ENCODE assay signal across 8 mouse cellular contexts in genomic region chr13:22026058-22027031, GRCm38 (mm10). TPM values are rescaled to one million over a fixed set of nuclear protein-coding genes. Genes with fewer than 3 reads are reported as not detected.
DNase-seq lines count a peak whose midpoint lies in the region; ATAC-seq lines count a peak whose summit lies in the region.

No protein-coding gene starts in this region.

- H3K27me3 ChIP-seq in heart, embryonic 11.5 days (ENCODE audit: control insufficient read depth, insufficient read depth, low read length), result no peaks in the 10 kb centered on the region
- H3K27me3 ChIP-seq in kidney, embryonic 15.5 days, result no peaks in the 10 kb centered on the region
- H3K27me3 ChIP-seq in limb, embryonic 15.5 days, result no peaks in the 10 kb centered on the region
- H3K27me3 ChIP-seq in midbrain, embryonic 16.5 days (ENCODE audit: control insufficient read depth, insufficient read depth, low read depth, low read length), result peaks cover 3% of the 10 kb centered on the region; the same call in 1 of the 2 replicates

- H3K4me3 ChIP-seq in heart, embryonic 11.5 days (ENCODE audit: low read depth, low read length), result peak overlapping the region; percentile 67
- peak overlapping the region; percentile 59 for H3K4me3 ChIP-seq in kidney, embryonic 15.5 days (replicated peaks)
- peak overlapping the region; percentile 46 for H3K4me3 ChIP-seq in limb, embryonic 15.5 days
- H3K4me3 ChIP-seq in midbrain, embryonic 16.5 days (ENCODE audit: low read depth, low read length), result peak overlapping the region; percentile 47

- no peaks in the 10 kb centered on the region for H3K36me3 ChIP-seq in heart, embryonic 11.5 days (ENCODE audit: control insufficient read depth, insufficient read depth, low read length)
- no peaks in the 10 kb centered on the region for H3K36me3 ChIP-seq in kidney, embryonic 15.5 days
- no peaks in the 10 kb centered on the region for H3K36me3 ChIP-seq in limb, embryonic 15.5 days
- no peaks in the 10 kb centered on the region for H3K36me3 ChIP-seq in midbrain, embryonic 16.5 days (ENCODE audit: control insufficient read depth, insufficient read depth, low read length)

- WGBS in heart, embryonic 11.5 days (ENCODE audit: insufficient replicate concordance), result 2% methylated on average over 35 of the region's 35 CpGs
- WGBS in kidney, embryonic 15.5 days, result 1% methylated on average over 35 of the region's 35 CpGs
- WGBS in limb, embryonic 15.5 days, result 1% methylated on average over 35 of the region's 35 CpGs
- 1% methylated on average over 35 of the region's 35 CpGs for WGBS in midbrain, embryonic 16.5 days

- peak; percentile 91 for DNase-seq in A20 (ENCODE audit: low read depth, low spot score)
- DNase-seq in adrenal gland, postnatal 4 days (ENCODE audit: low spot score in 2 of 2), result peak; percentile 75 to 81
- DNase-seq in spleen, postnatal 4 days (ENCODE audit: low spot score in 2 of 2), result peak; percentile 88 to 96

- H3K4me1 ChIP-seq in heart, embryonic 11.5 days (ENCODE audit: control insufficient read depth, insufficient read depth, low read length), result no peaks in the 10 kb centered on the region; the same call in 1 of the 2 replicates
- H3K4me1 ChIP-seq in kidney, embryonic 15.5 days, result peaks cover 23% of the 10 kb centered on the region
- peaks cover 7% of the 10 kb centered on the region; the same call in 1 of the 2 replicates for H3K4me1 ChIP-seq in limb, embryonic 15.5 days
- peaks cover 5% of the 10 kb centered on the region; the same call in 1 of the 2 replicates for H3K4me1 ChIP-seq in midbrain, embryonic 16.5 days (ENCODE audit: control insufficient read depth, insufficient read depth, low read length)

- ATAC-seq in erythroblast, adult 5-6 weeks (replicated peaks; ENCODE audit: low FRiP score, poor library complexity, severe bottlenecking), result peak; percentile 49; the same call in 1 of the 2 replicates
- ATAC-seq in heart, embryonic 11.5 days (replicated peaks; ENCODE audit: insufficient number of reproducible peaks, low FRiP score, low TSS enrichment), result no peak
- ATAC-seq in kidney, embryonic 15.5 days (replicated peaks; ENCODE audit: low FRiP score), result no peak
- ATAC-seq in limb, embryonic 15.5 days (ENCODE audit: insufficient number of reproducible peaks, low FRiP score, low TSS enrichment, low read depth), result peak; percentile 60; the same call in 1 of the 2 replicates
- peak; percentile 68; the same call in 1 of the 2 replicates for ATAC-seq in midbrain, embryonic 16.5 days

- H3K9me3 ChIP-seq in heart, embryonic 11.5 days (replicated peaks; ENCODE audit: control insufficient read depth, low read length), result no peaks in the 10 kb centered on the region
- H3K9me3 ChIP-seq in kidney, embryonic 15.5 days (replicated peaks), result no peaks in the 10 kb centered on the region
- H3K9me3 ChIP-seq in limb, embryonic 15.5 days, result no peaks in the 10 kb centered on the region
- H3K9me3 ChIP-seq in midbrain, embryonic 16.5 days (replicated peaks; ENCODE audit: control insufficient read depth, low read length, poor library complexity, severe bottlenecking), result no peaks in the 10 kb centered on the region

- peak overlapping the region; percentile 63 for H3K4me2 ChIP-seq in heart, embryonic 11.5 days
- peak overlapping the region; percentile 71 for H3K4me2 ChIP-seq in kidney, embryonic 15.5 days
- H3K4me2 ChIP-seq in limb, embryonic 15.5 days, result peak overlapping the region; percentile 52
- H3K4me2 ChIP-seq in midbrain, embryonic 16.5 days (ENCODE audit: low read length), result peak overlapping the region; percentile 56

- peak overlapping the region; percentile 77 for H3K9ac ChIP-seq in heart, embryonic 11.5 days (ENCODE audit: low read depth, low read length)
- peak overlapping the region; percentile 49 for H3K9ac ChIP-seq in kidney, embryonic 15.5 days
- H3K9ac ChIP-seq in limb, embryonic 15.5 days, result 0 out of 2 replicates have a peak overlapping the region, but pooled peaks have one; percentile 14
- peak overlapping the region; percentile 56 for H3K9ac ChIP-seq in midbrain, embryonic 16.5 days (ENCODE audit: low read depth, low read length)

- no peak overlapping the region for H3K27ac ChIP-seq in heart, embryonic 11.5 days (ENCODE audit: low read depth, low read length)
- H3K27ac ChIP-seq in kidney, embryonic 15.5 days, result peak overlapping the region; percentile 67; the same call in 1 of the 2 replicates
- peak overlapping the region; percentile 44; the same call in 1 of the 2 replicates for H3K27ac ChIP-seq in limb, embryonic 15.5 days
- peak overlapping the region; percentile 43 for H3K27ac ChIP-seq in midbrain, embryonic 16.5 days (ENCODE audit: low read length)

RNA-seq across cellular contexts. Expression of gene Hist1h2ah, which starts 9.0 kb away (rescaled TPM):
- total RNA-seq in adrenal gland, postnatal 4 days (2021), result 100 to 1,000 TPM; 349 to 449 TPM
- total RNA-seq in erythroblast, adult 5-6 weeks (2015; ENCODE audit: low replicate concordance), result 2.5 TPM in 1 of 2 replicates, not detected in the other
- total RNA-seq in erythroblast, adult 5-6 weeks (2017; ENCODE audit: low replicate concordance), result 462 and 930 TPM in 2 replicates
- 10.1 TPM in 1 of 2 replicates, not detected in the other for polyA plus RNA-seq in heart, embryonic 11.5 days (2014; fragmentation: Nextera tagmentation; extraction: Ambion mirVana)
- 9.8 and 11.2 TPM in 2 replicates for polyA plus RNA-seq in kidney, embryonic 15.5 days (2015; fragmentation: Nextera tagmentation; extraction: Ambion mirVana)
- polyA plus RNA-seq in limb, embryonic 15.5 days (2015; fragmentation: Nextera tagmentation; extraction: Ambion mirVana), result 4.7 and 7.2 TPM in 2 replicates
- polyA plus RNA-seq in midbrain, embryonic 16.5 days (2015; fragmentation: Nextera tagmentation; extraction: Ambion mirVana), result not detected in 2 replicates

RNA-seq across cellular contexts. Expression of gene Hist1h2bk, which starts 9.3 kb away (rescaled TPM):
- 100 to 1,000 TPM; 500 to 615 TPM for total RNA-seq in adrenal gland, postnatal 4 days (2021)
- total RNA-seq in erythroblast, adult 5-6 weeks (2015; ENCODE audit: low replicate concordance), result 14.6 and 64.4 TPM in 2 replicates
- total RNA-seq in erythroblast, adult 5-6 weeks (2017; ENCODE audit: low replicate concordance), result 627 and 660 TPM in 2 replicates
- 2.2 and 3.9 TPM in 2 replicates for polyA plus RNA-seq in heart, embryonic 11.5 days (2014; fragmentation: Nextera tagmentation; extraction: Ambion mirVana)
- 8.8 and 12.6 TPM in 2 replicates for polyA plus RNA-seq in kidney, embryonic 15.5 days (2015; fragmentation: Nextera tagmentation; extraction: Ambion mirVana)
- polyA plus RNA-seq in limb, embryonic 15.5 days (2015; fragmentation: Nextera tagmentation; extraction: Ambion mirVana), result 4.2 and 6.2 TPM in 2 replicates
- 1.3 TPM in 1 of 2 replicates, not detected in the other for polyA plus RNA-seq in midbrain, embryonic 16.5 days (2015; fragmentation: Nextera tagmentation; extraction: Ambion mirVana)

RNA-seq across cellular contexts. Expression of gene Hist1h4i, which starts 14.8 kb away (rescaled TPM):
- total RNA-seq in adrenal gland, postnatal 4 days (2021), result 100 to 1,000 TPM; 221 to 240 TPM
- 32.4 and 38.2 TPM in 2 replicates for total RNA-seq in erythroblast, adult 5-6 weeks (2015; ENCODE audit: low replicate concordance)
- total RNA-seq in erythroblast, adult 5-6 weeks (2017; ENCODE audit: low replicate concordance), result 129 and 151 TPM in 2 replicates
- 12.1 and 15.7 TPM in 2 replicates for polyA plus RNA-seq in heart, embryonic 11.5 days (2014; fragmentation: Nextera tagmentation; extraction: Ambion mirVana)
- polyA plus RNA-seq in kidney, embryonic 15.5 days (2015; fragmentation: Nextera tagmentation; extraction: Ambion mirVana), result 30.5 and 31.4 TPM in 2 replicates
- polyA plus RNA-seq in limb, embryonic 15.5 days (2015; fragmentation: Nextera tagmentation; extraction: Ambion mirVana), result 15.8 and 18.4 TPM in 2 replicates
- 4.0 and 4.9 TPM in 2 replicates for polyA plus RNA-seq in midbrain, embryonic 16.5 days (2015; fragmentation: Nextera tagmentation; extraction: Ambion mirVana)

RNA-seq across cellular contexts. Expression of gene Hist1h2ag, which starts 16.4 kb away (rescaled TPM):
- total RNA-seq in adrenal gland, postnatal 4 days (2021), result 100 to 1,000 TPM; 373 to 414 TPM
- total RNA-seq in erythroblast, adult 5-6 weeks (2015; ENCODE audit: low replicate concordance), result 3.7 and 12.3 TPM in 2 replicates
- 705 and 715 TPM in 2 replicates for total RNA-seq in erythroblast, adult 5-6 weeks (2017; ENCODE audit: low replicate concordance)
- 12.3 and 19.7 TPM in 2 replicates for polyA plus RNA-seq in heart, embryonic 11.5 days (2014; fragmentation: Nextera tagmentation; extraction: Ambion mirVana)
- polyA plus RNA-seq in kidney, embryonic 15.5 days (2015; fragmentation: Nextera tagmentation; extraction: Ambion mirVana), result 59.1 and 68.1 TPM in 2 replicates
- 32.9 and 36.9 TPM in 2 replicates for polyA plus RNA-seq in limb, embryonic 15.5 days (2015; fragmentation: Nextera tagmentation; extraction: Ambion mirVana)
- 1.8 and 8.3 TPM in 2 replicates for polyA plus RNA-seq in midbrain, embryonic 16.5 days (2015; fragmentation: Nextera tagmentation; extraction: Ambion mirVana)

RNA-seq across cellular contexts. Expression of gene Hist1h2bj, which starts 16.7 kb away (rescaled TPM):
- 100 to 1,000 TPM; 290 to 321 TPM for total RNA-seq in adrenal gland, postnatal 4 days (2021)
- total RNA-seq in erythroblast, adult 5-6 weeks (2015; ENCODE audit: low replicate concordance), result 17.9 and 23.8 TPM in 2 replicates
- 272 and 275 TPM in 2 replicates for total RNA-seq in erythroblast, adult 5-6 weeks (2017; ENCODE audit: low replicate concordance)
- polyA plus RNA-seq in heart, embryonic 11.5 days (2014; fragmentation: Nextera tagmentation; extraction: Ambion mirVana), result 2.7 and 7.5 TPM in 2 replicates
- 16.8 and 19.2 TPM in 2 replicates for polyA plus RNA-seq in kidney, embryonic 15.5 days (2015; fragmentation: Nextera tagmentation; extraction: Ambion mirVana)
- polyA plus RNA-seq in limb, embryonic 15.5 days (2015; fragmentation: Nextera tagmentation; extraction: Ambion mirVana), result 6.8 and 8.1 TPM in 2 replicates
- 1.5 and 2.3 TPM in 2 replicates for polyA plus RNA-seq in midbrain, embryonic 16.5 days (2015; fragmentation: Nextera tagmentation; extraction: Ambion mirVana)

Comparison
In these comparisons a context has a peak if more than half of its experiments do, and no peak if none do; other contexts are left out.
1. ATAC-seq: peak in erythroblast, adult 5-6 weeks (single experiment), limb, embryonic 15.5 days (single experiment) and midbrain, embryonic 16.5 days (single experiment); none in heart, embryonic 11.5 days (single experiment) and kidney, embryonic 15.5 days (single experiment).
2. H3K9ac ChIP-seq: peak in every context shown above with its lines; median percentile 77 in heart, embryonic 11.5 days; 56 in midbrain, embryonic 16.5 days; 49 in kidney, embryonic 15.5 days; 14 in limb, embryonic 15.5 days.
3. Peak in every context shown above with its lines, with median percentiles within 50 percentile points of each other: DNase-seq, H3K4me2 ChIP-seq and H3K4me3 ChIP-seq.